Mouse (Mus musculus) neural tube, embryonic 14.5 days (tissue): ENCODE results near the gene Gm13285. TPM values are rescaled to one million over a fixed set of nuclear protein-coding genes. Genes with fewer than 3 reads are reported as not detected.
"Not testable (repeated sequence)": the region's sequence is repeated elsewhere in the genome, so short reads cannot be mapped to it uniquely, and the experiment has no call there.

Source experiments
- ATAC-seq: fragments of 200-750 bp; cut with Nextera tagmentation; 2 replicates; pipeline ENCODE4 v1.8.0; 2017; ENCODE audit warnings: low read depth, mild to moderate bottlenecking, moderate TSS enrichment, moderate library complexity
- H3K27ac ChIP-seq: fragments of 300-500 bp; sonication (generic); 2 replicates; pipeline ENCODE4 v1.5.1; 2014; ENCODE audit warnings: low read depth, mild to moderate bottlenecking, control low read depth, low read length, moderate library complexity, mixed read lengths
- H3K27me3 ChIP-seq: fragments of 300-500 bp; sonication (generic); 2 replicates; pipeline ENCODE4 v1.6.1; 2014; ENCODE audit warnings: low read length; ENCODE audit not compliant: control insufficient read depth, insufficient read depth
- H3K36me3 ChIP-seq: fragments of 300-500 bp; sonication (generic); 2 replicates; pipeline ENCODE4 v1.6.1; 2014; ENCODE audit warnings: low read length, mixed read lengths; ENCODE audit not compliant: control insufficient read depth, insufficient read depth
- H3K4me1 ChIP-seq: fragments of 300-500 bp; sonication (generic); 2 replicates; pipeline ENCODE4 v1.6.1; 2014; ENCODE audit warnings: low read length; ENCODE audit not compliant: control insufficient read depth, insufficient read depth
- H3K4me2 ChIP-seq: fragments of 300-500 bp; sonication (generic); 2 replicates; pipeline ENCODE4 v1.6.1; 2014; ENCODE audit warnings: mild to moderate bottlenecking, low read depth, low read length, control low read depth
- H3K4me3 ChIP-seq: fragments of 300-500 bp; sonication (generic); 2 replicates; pipeline ENCODE4 v1.5.1; 2014; ENCODE audit warnings: low read depth, low read length, control low read depth, mixed read lengths
- H3K9ac ChIP-seq: fragments of 300-500 bp; sonication (generic); replicated peaks from 2 replicates; pipeline ENCODE4 v1.6.1; 2014; ENCODE audit warnings: low read depth, mild to moderate bottlenecking, control low read depth, low read length, mixed read lengths
- H3K9me3 ChIP-seq: fragments of 300-500 bp; sonication (generic); 2 replicates; pipeline ENCODE4 v1.6.1; 2016; ENCODE audit warnings: low read length; ENCODE audit not compliant: control insufficient read depth
- WGBS: fragments of 180-500 bp; shearing (Covaris S2); extraction: QIAGEN DNeasy Blood & Tissue Kit; methylation state at CpG from one replicate; pipeline ENCODE4 v1.1.7; 2014; 5-methylcytosine and 5-hydroxymethylcytosine counted together
- polyA plus RNA-seq: library from polyadenylated mRNA; unstranded; fragments of >200 nt; fragmentation: Nextera tagmentation; extraction: Ambion mirVana; gene quantifications from 2 replicates; pipeline ENCODE4 v1.2.1, GENCODE M21; 2014

The Gm13285 gene
- polyA plus RNA-seq: not detected in 2 replicates

DNA sequence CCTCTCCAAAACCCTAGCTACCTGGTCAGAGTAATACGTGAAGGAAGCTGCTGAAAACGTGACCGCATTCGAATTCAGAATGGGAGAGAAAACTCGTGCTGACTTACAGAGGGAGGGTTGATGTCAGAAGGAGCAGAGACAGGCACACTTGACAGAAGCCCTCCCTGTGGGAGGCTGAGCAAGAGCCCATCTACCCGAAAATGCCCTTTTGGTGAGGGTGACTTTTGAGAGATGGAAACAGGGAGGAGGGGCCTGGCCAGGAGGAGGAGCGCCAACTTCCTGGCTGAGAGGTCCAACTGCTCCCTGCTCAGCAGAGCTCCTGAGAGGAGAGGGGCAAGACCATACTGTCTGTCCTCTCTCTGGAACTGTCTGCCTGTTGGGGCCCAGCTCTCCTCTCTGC is at the start of gene Gm13285:
Gm13285 (plus strand) TSS at position 301 of the 400 bp plus-strand sequence.
- not testable (repeated sequence) for ATAC-seq, H3K4me3 ChIP-seq, H3K4me2 ChIP-seq, H3K9me3 ChIP-seq, H3K9ac ChIP-seq, H3K4me1 ChIP-seq, H3K36me3 ChIP-seq, H3K27ac ChIP-seq, H3K27me3 ChIP-seq
- 0% methylated on average over 1 of the region's 7 CpGs for WGBS

DNA sequence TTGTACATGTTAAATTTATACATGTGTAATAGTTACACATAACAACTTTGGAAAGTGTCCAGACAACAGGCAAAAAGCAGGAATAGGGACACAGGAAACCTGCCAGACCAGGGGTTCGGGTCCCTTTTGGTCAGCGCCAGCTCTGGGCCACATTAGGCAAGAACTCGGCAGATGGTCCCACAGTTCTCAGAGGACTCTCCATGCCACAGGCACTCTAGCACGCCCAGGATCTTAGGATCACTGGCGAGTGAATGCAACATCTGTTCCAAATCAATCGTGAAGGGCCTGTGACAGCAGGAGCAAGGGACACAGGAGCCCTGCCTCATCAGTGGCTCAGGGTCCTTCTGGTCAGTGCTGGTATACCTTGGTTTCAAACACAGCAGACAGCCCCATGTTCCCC is 49.5 kb upstream of the Gm13285 start:
- H3K27ac ChIP-seq: no peak overlapping the region
- no peaks in the 10 kb centered on the region for H3K27me3 ChIP-seq
- no peaks in the 10 kb centered on the region for H3K9me3 ChIP-seq
- ATAC-seq: no peak
- H3K4me2 ChIP-seq: no peak overlapping the region
- H3K4me1 ChIP-seq: no peaks in the 10 kb centered on the region
- WGBS: 60% methylated on average over 6 of the region's 6 CpGs
- H3K9ac ChIP-seq: no peak overlapping the region
- H3K36me3 ChIP-seq: no peaks in the 10 kb centered on the region
- no peak overlapping the region for H3K4me3 ChIP-seq

DNA sequence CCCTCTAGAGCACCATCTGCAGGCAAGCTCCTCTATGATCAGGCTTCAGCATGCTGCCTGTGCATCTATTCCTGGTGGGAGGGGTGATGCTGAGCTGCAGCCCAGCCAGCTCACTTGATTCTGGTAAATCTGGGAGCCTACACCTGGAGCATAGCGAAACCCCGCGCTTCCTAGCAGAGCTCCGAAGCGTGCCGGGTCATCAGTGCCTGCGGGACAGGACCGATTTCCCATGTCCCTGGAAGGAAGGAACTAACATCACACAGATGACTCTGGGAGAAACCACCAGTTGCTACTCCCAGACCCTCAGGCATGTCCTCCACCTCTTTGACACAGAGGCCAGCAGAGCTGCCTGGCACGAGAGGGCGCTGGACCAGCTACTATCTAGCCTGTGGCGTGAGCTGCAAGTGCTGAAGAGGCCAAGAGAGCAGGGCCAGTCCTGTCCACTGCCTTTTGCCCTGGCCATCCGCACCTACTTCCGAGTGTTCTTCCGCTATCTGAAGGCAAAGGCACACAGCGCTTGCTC is 44.6 kb upstream of the Gm13285 start, which contains the start of gene Gm13271:
Gm13271 (plus strand) TSS at position 51 of the 523 bp plus-strand sequence.
- H3K36me3 ChIP-seq, H3K9me3 ChIP-seq, H3K27me3 ChIP-seq, H3K27ac ChIP-seq, H3K4me3 ChIP-seq, H3K4me1 ChIP-seq, H3K9ac ChIP-seq, ATAC-seq, H3K4me2 ChIP-seq: not testable (repeated sequence)
- WGBS: 82% methylated on average over 14 of the region's 15 CpGs

DNA sequence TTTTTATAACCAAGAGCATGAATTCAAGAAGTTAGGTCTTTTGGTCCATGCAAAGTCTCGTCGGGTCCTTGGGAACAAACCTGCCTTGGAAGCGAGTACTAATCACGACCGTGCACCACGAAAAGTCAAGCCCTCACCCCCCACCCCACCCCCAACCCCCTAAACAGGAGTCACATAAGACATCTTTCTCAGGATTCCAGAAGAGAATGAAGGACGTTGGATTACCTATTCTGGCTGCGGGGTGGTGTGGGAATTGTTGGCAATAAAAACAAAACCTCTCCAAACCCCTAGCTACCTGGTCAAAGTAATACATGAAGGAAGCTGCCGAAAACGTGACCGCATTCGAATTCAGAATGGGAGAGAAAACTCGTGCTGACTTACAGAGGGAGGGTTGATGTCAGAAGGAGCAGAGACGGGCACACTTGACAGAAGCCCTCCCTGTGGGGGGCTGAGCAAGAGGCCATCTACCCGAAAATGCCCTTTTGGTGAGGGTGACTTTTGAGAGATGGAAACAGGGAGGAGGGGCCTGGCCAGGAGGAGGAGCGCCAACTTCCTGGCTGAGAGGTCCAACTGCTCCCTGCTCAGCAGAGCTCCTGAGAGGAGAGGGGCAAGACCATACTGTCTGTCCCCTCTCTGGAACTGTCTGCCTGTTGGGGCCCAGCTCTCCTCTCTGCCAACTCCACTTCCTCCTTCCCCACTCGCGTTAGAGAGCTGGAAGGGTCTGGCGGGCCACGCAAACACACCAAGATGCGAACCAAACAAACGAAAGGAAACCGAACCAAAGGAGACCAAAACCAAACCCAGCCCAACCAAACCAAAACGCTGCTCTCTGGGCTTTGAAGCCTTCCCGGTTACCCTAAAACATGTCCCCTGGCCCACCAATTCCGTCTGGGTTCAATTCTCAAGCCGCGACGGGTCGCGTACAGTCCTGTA is 42.6 kb upstream of the Gm13285 start:
- peak overlapping the region; percentile 34; the same call in 1 of the 2 replicates for H3K9ac ChIP-seq
- not testable (repeated sequence) for H3K4me1 ChIP-seq, H3K27me3 ChIP-seq, H3K27ac ChIP-seq, H3K9me3 ChIP-seq, H3K36me3 ChIP-seq, ATAC-seq
- peak overlapping the region; percentile 36 for H3K4me3 ChIP-seq
- H3K4me2 ChIP-seq: peak overlapping the region; percentile 67
- 14% methylated on average over 28 of the region's 31 CpGs for WGBS

DNA sequence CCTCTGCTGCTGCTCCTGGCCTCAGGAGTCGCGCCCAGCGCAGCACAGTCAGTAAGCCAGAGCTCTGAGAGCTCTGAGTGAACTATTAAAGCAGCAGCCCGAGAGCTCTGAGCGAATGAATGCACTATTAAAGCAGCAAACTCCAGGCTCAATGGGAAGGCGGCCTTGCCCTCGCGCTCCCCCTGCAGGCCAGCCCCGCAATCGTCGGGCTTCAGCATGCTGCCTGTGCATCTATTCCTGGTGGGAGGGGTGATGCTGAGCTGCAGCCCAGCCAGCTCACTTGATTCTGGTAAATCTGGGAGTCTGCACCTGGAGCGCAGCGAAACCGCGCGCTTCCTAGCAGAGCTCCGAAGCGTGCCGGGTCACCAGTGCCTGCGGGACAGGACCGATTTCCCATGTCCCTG is 41.8 kb upstream of the Gm13285 start:
- Histone ChIP-seq H3K9ac (peak overlapping the region; percentile 34; the same call in 1 of the 2 replicates), H3K4me2 (peak overlapping the region; percentile 67), H3K4me3 (peak overlapping the region; percentile 36)
- H3K36me3 ChIP-seq, H3K27ac ChIP-seq, H3K27me3 ChIP-seq, H3K4me1 ChIP-seq, H3K9me3 ChIP-seq: not testable (repeated sequence)
- WGBS: under 1% methylated on average over 20 of the region's 21 CpGs
- ATAC-seq: peak; percentile 100

DNA sequence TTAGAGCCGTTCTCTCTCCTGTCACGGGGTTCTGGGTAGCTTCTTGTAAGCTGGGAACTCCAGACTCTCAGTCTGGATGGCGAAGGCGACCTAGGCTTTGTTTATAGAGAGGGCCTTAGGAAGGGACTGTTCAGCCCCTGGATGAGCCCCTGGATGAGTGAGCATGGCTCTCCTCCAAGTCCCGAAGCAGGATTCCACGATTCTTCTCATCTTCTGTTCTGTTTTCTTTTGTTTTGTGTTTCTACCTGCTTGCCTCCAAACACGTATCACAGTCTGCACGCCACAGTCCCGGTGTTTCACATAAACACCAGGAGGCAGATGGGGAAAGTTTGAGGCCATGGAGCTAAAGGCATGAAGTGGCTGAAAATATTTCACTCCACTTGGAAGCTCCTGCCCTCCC is 40.7 kb upstream of the Gm13285 start:
- H3K9me3 ChIP-seq, H3K27ac ChIP-seq, H3K4me3 ChIP-seq, H3K27me3 ChIP-seq, H3K9ac ChIP-seq, ATAC-seq, H3K36me3 ChIP-seq, H3K4me1 ChIP-seq, H3K4me2 ChIP-seq: not testable (repeated sequence)
- WGBS: 96% methylated on average over 9 of the region's 9 CpGs

DNA sequence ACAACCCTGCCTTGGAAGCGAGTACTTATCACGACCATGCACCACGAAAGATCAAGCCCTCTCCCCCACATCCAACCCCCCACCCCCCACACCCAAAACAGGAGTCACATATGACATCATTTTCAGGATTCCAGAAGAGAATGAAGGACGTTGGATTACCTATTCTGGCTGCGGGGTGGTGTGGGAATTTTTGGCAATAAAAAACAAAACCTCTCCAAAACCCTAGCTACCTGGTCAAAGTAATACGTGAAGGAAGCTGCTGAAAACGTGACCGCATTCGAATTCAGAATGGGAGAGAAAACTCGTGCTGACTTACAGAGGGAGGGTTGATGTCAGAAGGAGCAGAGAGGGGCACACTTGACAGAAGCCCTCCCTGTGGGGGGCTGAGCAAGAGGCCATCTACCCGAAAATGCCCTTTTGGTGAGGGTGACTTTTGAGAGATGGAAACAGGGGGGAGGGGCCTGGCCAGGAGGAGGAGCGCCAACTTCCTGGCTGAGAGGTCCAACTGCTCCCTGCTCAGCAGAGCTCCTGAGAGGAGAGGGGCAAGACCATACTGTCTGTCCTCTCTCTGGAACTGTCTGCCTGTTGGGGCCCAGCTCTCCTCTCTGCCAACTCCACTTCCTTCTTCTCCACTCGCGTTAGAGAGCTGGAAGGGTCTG is 39.7 kb upstream of the Gm13285 start, which contains the start of gene Gm13283:
Gm13283 (plus strand) TSS at position 510 of the 659 bp plus-strand sequence.
- not testable (repeated sequence) for H3K9me3 ChIP-seq, ATAC-seq, H3K9ac ChIP-seq, H3K27me3 ChIP-seq, H3K4me1 ChIP-seq, H3K36me3 ChIP-seq, H3K27ac ChIP-seq
- Histone ChIP-seq H3K4me2 (peak within 1 kb of the TSS; percentile 53), H3K4me3 (peak within 1 kb of the TSS; percentile 20; the same call in 1 of the 2 replicates)
- WGBS: 33% methylated on average over 10 of the region's 14 CpGs

DNA sequence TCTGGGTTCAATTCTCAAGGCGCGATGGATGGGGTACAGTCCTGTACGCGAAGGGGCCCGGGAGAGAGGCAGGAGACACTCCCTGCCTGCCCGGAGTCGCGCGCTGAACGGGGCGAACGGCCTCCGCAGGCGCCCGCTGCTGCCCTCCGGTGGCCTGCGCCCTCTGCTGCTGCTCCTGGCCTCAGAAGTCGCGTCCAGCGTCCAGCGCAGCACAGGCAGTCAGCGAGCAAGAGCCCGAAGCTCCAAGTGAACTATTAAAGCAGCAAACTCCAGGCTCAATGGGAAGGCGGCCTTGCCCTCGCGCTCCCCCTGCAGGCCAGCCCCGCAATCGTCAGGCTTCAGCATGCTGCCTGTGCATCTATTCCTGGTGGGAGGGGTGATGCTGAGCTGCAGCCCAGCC is 39.0 kb upstream of the Gm13285 start:
- peak overlapping the region; percentile 53 for H3K4me2 ChIP-seq
- ATAC-seq: not testable (repeated sequence)
- 0% methylated on average over 17 of the region's 28 CpGs for WGBS

DNA sequence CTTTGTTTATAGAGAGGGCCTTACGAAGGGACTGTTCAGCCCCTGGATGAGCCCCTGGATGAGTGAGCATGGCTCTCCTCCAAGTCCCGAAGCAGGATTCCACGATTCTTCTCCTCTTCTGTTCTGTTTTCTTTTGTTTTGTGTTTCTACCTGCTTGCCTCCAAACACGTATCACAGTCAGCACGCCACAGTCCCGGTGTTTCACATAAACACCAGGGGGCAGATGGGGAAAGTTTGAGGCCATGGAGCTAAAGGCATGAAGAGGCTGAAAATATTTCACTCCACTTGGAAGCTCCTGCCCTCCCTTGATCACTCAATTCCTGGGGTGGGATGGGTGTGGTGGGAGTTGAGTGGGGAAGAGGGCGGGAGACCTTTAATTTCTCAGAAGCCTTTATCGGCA is 37.7 kb upstream of the Gm13285 start:
- not testable (repeated sequence) for H3K9me3 ChIP-seq, H3K27me3 ChIP-seq, H3K36me3 ChIP-seq, H3K4me3 ChIP-seq, H3K4me2 ChIP-seq, H3K27ac ChIP-seq, ATAC-seq, H3K9ac ChIP-seq, H3K4me1 ChIP-seq
- WGBS: 75% methylated on average over 6 of the region's 8 CpGs

More for the DNA sequence above, 39.0 kb upstream of the Gm13285 start:
- not testable (repeated sequence) for H3K27me3 ChIP-seq, H3K9ac ChIP-seq, H3K9me3 ChIP-seq, H3K4me1 ChIP-seq, H3K27ac ChIP-seq, H3K36me3 ChIP-seq
- peak overlapping the region; percentile 20; the same call in 1 of the 2 replicates for H3K4me3 ChIP-seq
